Mouse (Mus musculus) ES-Bruce4 (cell line): ENCODE results near the gene App. TPM values are rescaled to one million over a fixed set of nuclear protein-coding genes. Genes with fewer than 3 reads are reported as not detected.

ENCODE experiments used
- H3K27ac ChIP-seq: 2 replicates; pipeline ENCODE4 v1.5.1; 2012; ENCODE audit warnings: low read length, inconsistent platforms; ENCODE audit not compliant: insufficient read depth
- H3K27me3 ChIP-seq: 2 replicates; pipeline ENCODE4 v1.6.1; 2012; ENCODE audit warnings: mild to moderate bottlenecking, low read length, inconsistent platforms; ENCODE audit not compliant: control insufficient read depth, poor library complexity, insufficient read depth, severe bottlenecking
- H3K36me3 ChIP-seq: 2 replicates; pipeline ENCODE4 v1.6.1; 2012; ENCODE audit warnings: inconsistent platforms, mild to moderate bottlenecking, low read length, moderate library complexity; ENCODE audit not compliant: control insufficient read depth, poor library complexity, insufficient read depth, severe bottlenecking
- H3K4me1 ChIP-seq: one replicate; pipeline ENCODE4 v1.8.1; 2011; ENCODE audit warnings: low read length; ENCODE audit not compliant: control insufficient read depth, insufficient read depth
- H3K4me3 ChIP-seq: 2 replicates; pipeline ENCODE4 v1.5.1; 2011; ENCODE audit warnings: low read depth, mild to moderate bottlenecking, low read length
- H3K9ac ChIP-seq: 2 replicates; pipeline ENCODE4 v1.6.1; 2012; ENCODE audit warnings: low read depth, mild to moderate bottlenecking, inconsistent platforms; ENCODE audit not compliant: poor library complexity, severe bottlenecking
- H3K9me3 ChIP-seq: replicated peaks from 2 replicates; pipeline ENCODE4 v1.6.1; 2012; ENCODE audit warnings: mild to moderate bottlenecking, low read length, inconsistent platforms; ENCODE audit not compliant: control insufficient read depth, poor library complexity, insufficient read depth, severe bottlenecking
- CTCF ChIP-seq: IDR thresholded peaks from one replicate; pipeline ENCODE4 v1.8.1; 2011; ENCODE audit warnings: low read depth, low read length
- EP300 ChIP-seq: IDR thresholded peaks from 2 replicates; pipeline ENCODE4 v1.6.1; 2011; ENCODE audit warnings: low read depth, low read length; ENCODE audit not compliant: insufficient read depth
- POLR2A ChIP-seq: IDR thresholded peaks from one replicate; pipeline ENCODE4 v1.8.1; 2011; ENCODE audit warnings: low read length; ENCODE audit not compliant: insufficient read depth
- polyA plus RNA-seq: library from polyadenylated mRNA; stranded (reverse); fragments of >200 nt; gene quantifications from 2 replicates; pipeline ENCODE4 v1.2.4, GENCODE M21; 2011; ENCODE audit warnings: low read depth; ENCODE audit not compliant: missing spikeins, insufficient read depth, insufficient read length

The App gene
- polyA plus RNA-seq, 1 experiment = 89.3 TPM

GRCm38 (mm10) chr16:85019273-85019672, 154.3 kb downstream of the App start:
- no peak overlapping the region for H3K27ac ChIP-seq

GRCm38 (mm10) chr16:85017845-85018244, 155.7 kb downstream of the App start:
- Histone ChIP-seq H3K36me3 (no peaks in the 10 kb centered on the region), H3K4me1 (no peaks in the 10 kb centered on the region), H3K9me3 (no peaks in the 10 kb centered on the region), H3K9ac (no peak overlapping the region), H3K27ac (no peak overlapping the region), H3K4me3 (no peak overlapping the region), H3K27me3 (no peaks in the 10 kb centered on the region; the same call in 1 of the 2 replicates)
- TF ChIP-seq POLR2A (no peak), CTCF (no peak), EP300 (no peak)

More at GRCm38 (mm10) chr16:85019273-85019672, 154.3 kb downstream of the App start:
- TF ChIP-seq EP300 = no peak
- no peak for TF ChIP-seq CTCF
- no peak for TF ChIP-seq POLR2A
- H3K36me3 ChIP-seq = no peaks in the 10 kb centered on the region
- no peak overlapping the region for H3K4me3 ChIP-seq
- no peaks in the 10 kb centered on the region for H3K4me1 ChIP-seq
- no peak overlapping the region for H3K9ac ChIP-seq
- H3K9me3 ChIP-seq = no peaks in the 10 kb centered on the region
- H3K27me3 ChIP-seq = no peaks in the 10 kb centered on the region; the same call in 1 of the 2 replicates

DNA sequence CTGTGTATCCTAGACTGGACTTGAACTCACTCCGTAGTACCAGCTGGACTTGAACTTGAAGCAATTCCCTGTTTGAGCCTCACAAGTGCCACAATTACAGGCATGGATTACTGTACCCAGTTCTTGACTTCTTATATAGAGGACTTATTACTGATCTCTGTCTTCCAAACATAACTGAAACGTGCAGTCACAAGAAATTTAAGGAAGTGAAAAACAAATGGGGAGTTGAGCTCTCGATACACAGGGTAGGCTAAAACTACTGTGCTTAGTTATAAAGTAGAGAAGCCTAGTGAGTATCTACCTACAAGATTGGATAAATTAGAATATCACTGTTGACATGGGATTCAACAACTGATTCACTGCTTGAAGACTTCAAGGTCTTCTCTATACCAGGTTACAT, 160.9 kb downstream of the App start:
- no peaks in the 10 kb centered on the region for H3K9me3 ChIP-seq
- no peak overlapping the region for H3K27ac ChIP-seq
- H3K9ac ChIP-seq = no peak overlapping the region
- no peaks in the 10 kb centered on the region for H3K36me3 ChIP-seq
- H3K27me3 ChIP-seq = no peaks in the 10 kb centered on the region
- TF ChIP-seq POLR2A (no peak), EP300 (no peak), CTCF (no peak)
- H3K4me1 ChIP-seq = no peaks in the 10 kb centered on the region
- no peak overlapping the region for H3K4me3 ChIP-seq

DNA sequence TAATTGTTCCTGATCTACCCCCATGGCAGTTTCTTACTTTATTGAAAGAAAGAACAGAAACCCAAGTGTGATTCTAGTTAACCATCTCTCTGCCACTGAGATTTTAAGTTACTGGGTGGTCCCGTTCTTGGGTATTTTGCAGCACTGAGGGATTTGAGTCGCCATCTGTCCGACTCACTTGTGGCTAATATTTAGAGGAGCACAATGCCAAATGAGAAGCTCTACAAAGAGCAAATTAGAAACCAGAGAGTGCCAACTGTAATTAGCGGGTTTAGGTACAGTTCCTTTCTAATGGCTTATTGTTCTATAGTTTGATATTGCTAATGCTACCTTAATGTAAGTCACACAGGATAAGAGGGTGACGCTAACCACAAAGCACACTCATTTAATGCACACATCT, 161.4 kb downstream of the App start:
- Histone ChIP-seq H3K4me3 (no peak overlapping the region), H3K9ac (no peak overlapping the region), H3K4me1 (no peaks in the 10 kb centered on the region), H3K27ac (no peak overlapping the region), H3K9me3 (no peaks in the 10 kb centered on the region), H3K36me3 (no peaks in the 10 kb centered on the region), H3K27me3 (no peaks in the 10 kb centered on the region)
- TF ChIP-seq CTCF (no peak), EP300 (no peak), POLR2A (no peak)

GRCm38 (mm10) chr16:85010651-85011050, 162.9 kb downstream of the App start:
- Histone ChIP-seq H3K4me3 (no peak overlapping the region), H3K9me3 (no peaks in the 10 kb centered on the region), H3K4me1 (no peaks in the 10 kb centered on the region), H3K9ac (no peak overlapping the region), H3K36me3 (no peaks in the 10 kb centered on the region), H3K27me3 (no peaks in the 10 kb centered on the region), H3K27ac (no peak overlapping the region)
- TF ChIP-seq POLR2A (no peak), EP300 (no peak), CTCF (no peak)

- H3K9ac ChIP-seq = no peak overlapping the region
- H3K4me3 ChIP-seq = no peak overlapping the region
- no peaks in the 10 kb centered on the region for H3K27me3 ChIP-seq
- H3K9me3 ChIP-seq = no peaks in the 10 kb centered on the region
- no peaks in the 10 kb centered on the region for H3K36me3 ChIP-seq
- H3K4me1 ChIP-seq = no peaks in the 10 kb centered on the region
- no peak overlapping the region for H3K27ac ChIP-seq
- TF ChIP-seq POLR2A (no peak), EP300 (no peak), CTCF (no peak)
Observed at GRCm38 (mm10) chr16:85008866-85009645, 164.5 kb downstream of the App start.
